Mouse (Mus musculus): ENCODE data around the gene Rspo1. TPM values are rescaled to one million over a fixed set of nuclear protein-coding genes. Genes with fewer than 3 reads are reported as not detected.

Gene Rspo1
- total RNA-seq, 2 experiments from 2014 or later, result 8.2 to 8.3 TPM

DNA sequence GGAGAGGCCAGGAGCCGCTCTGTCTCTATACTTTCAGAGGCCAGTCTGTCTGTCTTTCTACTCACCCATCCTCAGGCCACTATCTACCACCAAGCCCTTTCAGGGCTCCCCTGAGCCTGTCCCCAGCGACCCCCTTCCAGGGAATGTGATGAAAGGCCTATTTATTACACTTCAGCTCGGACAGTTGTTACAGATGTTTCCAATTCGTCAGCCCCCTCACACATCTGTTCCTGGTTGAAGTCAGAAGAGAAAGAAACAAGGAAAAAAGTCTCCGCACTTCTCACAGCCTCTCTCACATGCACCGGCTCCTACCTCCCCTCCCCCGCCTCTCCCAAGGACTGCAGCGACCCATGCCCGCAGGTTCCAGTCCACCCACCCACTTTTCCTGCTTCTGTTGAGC, 13.9 kb upstream of the Rspo1 start:
- no peak for DNase-seq (ENCODE audit: low spot score in 2 of 2)

DNA sequence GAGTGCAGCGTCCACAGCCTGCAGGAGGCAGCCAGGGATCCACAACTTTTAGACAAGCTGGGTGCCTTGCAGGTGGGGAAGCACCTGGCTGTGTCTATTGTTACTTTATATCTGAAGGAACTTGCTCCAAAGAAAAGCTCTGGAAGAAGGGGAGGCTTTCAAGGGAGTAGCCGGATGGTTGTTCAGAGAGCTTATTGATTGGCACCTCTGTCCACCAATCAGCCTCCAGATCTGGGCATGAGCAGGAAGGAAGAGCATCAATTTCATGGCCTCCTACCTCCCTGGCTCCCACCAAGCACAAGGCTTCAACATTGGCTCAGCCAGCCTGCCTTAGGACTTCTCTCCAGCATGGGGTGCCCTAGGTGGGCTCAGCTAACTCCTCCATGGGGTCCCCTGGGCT, 12.9 kb upstream of the Rspo1 start:
- no peak for DNase-seq (ENCODE audit: low spot score in 2 of 2)

DNA sequence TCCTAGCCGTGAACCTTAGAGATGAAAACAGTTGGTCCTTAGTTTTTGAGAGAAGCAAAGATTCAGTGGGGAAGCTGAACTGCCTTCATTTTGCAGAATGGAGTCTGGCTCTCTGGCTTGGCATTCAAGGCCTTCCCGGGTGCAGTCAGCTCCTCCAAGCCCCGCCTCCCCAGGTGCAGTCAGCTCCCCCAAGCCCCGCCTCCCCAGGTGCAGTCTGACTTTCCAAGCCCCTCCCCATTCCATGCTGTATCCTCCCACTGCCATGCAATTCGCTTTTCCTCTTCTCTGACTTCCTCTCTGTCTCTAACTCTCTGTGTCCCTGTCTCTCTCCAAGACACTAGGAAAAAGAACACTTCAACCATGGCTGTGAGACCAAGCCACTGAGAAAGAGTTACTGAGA, 8.0 kb upstream of the Rspo1 start:
- DNase-seq (ENCODE audit: low spot score in 2 of 2), result no peak

DNA sequence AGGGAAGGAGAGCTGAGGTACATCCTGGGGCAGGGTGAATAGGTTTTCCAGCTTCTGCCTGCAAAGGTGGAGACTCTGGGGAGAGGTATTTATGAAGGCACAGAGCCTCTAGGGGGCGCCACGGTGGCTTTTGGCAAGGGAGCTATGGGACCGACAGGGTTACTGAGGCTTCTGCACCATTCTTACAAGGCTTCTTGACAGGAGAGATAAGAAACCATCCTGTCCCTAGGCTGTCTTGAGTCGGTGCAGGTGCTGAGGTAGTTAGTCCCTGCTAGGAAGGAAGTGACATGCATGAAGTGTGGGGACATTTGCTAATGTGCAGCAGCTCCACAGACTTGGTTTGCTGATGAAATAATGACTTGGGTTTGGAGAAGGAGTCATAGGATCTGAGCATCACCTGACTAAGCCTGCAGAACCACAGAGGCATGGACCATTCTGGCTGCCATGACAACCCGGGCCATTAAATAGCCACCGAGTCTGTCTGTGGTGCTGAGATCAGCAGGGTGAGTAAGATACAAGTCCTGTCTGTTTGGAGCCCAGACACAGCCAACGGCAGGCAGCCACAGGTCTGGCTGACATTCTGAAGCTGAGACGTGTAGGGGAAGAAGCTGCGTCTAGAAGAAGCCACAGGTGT, 2.2 kb upstream of the Rspo1 start:
- DNase-seq (ENCODE audit: low spot score in 2 of 2), result no peak

DNA sequence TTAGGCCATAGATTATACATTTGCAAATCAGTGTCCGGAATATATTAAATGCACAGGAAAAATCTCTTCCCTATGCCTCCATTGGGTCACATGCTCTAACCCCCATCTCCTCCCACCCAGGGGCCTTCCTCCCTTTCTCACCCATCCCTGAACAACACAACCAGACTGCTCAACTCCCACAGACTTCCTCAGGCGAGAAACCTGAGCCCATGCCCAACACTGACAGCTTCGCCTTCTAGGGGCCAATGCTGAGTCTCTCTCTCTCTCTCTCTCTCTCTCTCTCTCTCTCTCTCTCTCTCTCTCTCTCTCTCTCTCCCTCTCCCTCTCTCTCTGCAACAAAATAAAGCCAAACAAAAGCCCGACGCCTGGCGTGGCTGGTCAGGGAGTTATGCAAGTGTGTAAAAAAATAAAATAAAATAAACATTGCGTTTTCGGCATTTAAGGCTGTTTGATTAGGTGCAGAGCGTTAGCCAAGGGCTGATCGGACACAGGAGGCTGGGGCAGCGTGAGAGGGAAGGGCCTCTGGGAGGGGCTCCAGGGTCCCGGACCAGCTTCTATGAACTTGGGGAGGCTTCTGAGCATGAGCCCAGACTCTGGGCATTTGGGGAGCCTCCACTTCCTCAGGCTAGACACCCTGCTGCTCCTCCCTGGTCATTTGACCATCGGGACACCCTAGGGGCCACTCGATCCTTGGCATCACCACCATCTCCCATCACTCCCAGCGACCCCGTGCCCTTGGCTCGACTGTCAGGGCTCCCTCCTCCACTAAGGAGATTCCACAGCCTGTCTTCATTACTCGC, 1.2 kb upstream of the Rspo1 start:
- peak in 1 of 2 experiments; percentile 15 for DNase-seq (ENCODE audit: low spot score in 2 of 2)

DNA sequence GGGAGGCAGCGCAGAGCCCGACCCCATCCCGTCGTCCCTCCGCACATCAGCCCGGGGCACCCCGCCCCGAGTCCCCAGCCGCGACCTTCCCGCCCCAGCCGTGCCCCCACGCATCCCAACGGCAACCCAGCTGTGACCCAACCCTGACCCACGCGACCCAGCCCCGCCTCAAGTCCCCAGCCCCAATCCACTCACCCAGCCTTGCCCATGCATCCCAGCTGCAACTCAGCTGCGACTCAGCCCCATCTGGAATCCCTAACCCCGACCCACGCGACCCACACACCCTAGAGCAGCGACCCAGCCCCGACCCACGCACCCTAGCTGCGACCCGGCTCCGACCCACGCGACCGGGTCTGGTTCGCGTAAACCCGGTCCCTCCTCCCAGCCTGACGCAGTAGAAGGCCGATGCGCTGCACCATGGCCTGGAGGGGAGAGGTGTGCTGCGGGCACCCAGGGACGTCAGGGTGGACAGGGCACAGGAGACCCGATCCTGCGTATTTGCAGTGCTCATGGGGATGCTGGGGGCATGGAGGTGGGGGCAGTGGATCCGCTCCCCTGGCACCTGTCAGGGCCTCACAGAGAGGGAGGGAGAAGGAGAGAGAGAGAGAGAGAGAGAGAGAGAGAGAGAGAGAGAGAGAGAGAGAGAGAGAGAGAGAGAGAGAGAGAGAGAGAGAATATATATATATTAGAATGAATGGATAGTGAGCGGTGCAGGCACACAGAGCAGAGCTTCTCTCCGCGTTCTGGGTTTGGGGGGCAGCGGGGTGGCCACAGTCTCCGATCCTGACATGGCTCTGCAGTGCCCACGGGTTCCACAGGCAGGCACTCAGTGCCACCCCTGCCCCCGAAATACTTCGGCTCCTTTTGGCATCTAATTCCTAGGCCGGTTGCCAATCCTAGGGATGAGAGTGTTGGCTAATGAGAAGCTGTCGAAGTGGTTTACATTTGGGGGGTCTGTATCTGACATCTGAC, 795 bp downstream of the Rspo1 start:
- no peak for DNase-seq (ENCODE audit: low spot score in 2 of 2)

DNA sequence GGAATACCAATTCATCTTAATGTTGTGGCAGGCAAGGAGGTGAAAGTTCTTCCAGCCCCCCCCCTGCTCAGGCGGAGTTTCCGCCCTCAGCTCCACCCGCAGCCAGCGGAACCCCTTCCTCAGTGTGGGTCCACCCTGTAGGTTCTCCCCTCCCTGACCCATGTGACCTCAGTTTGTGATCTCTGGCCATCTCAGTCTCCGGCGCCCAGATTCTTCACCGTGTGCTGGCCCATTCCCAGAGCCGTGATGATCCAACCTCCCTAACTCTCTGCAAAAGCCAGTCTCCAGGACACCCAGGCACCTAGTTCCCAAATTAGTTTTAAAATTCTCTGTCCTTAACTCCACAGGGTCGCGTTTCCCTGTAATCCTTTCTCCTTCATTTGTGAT, 1.5 kb downstream of the Rspo1 start:
- DNase-seq (ENCODE audit: low spot score in 2 of 2), result no peak

DNA sequence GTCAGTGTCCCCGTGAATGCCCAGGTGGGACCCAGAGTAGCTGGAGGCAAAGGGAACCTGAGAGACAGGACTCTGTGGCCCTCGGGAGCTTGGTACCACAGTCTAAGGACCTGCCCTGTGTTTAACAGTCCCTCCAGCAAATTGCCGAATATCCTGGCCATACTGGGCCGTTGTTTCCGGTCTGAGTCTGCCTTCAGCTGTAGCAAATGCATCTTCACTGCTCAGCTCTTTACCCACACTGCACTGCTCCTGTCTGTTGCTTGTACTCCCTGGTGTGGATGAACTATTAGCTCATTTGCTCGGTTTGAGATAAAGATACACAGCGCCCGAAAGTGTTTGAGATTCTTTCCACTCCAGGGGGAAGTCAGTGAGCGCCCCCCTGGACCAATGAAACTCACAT, 2.2 kb downstream of the Rspo1 start:
- no peak for DNase-seq (ENCODE audit: low spot score in 2 of 2)

DNA sequence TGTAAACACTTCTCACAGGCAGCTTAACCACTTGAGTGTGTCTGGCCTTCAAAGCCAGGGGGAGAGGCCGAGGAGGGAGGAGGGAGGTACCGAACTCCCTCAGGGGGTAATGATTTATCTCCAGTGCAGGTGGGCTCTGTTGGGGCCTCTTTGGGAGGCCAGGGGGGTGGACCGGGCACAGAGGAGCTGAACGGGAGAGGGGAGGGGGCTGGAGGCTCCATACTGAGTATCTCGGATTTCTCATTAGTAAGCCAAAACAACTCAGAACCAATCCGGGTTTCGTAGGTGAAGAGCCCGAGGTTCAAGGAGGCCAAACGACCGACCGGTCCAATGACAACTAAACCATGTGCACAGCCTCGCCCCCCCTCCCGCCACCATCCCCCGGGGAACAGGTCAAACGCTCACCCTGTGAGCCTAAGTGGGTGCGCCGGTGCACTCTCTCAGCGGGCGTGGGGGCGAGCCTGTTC, 3.6 kb downstream of the Rspo1 start:
- DNase-seq (ENCODE audit: low spot score in 2 of 2), result no peak

DNA sequence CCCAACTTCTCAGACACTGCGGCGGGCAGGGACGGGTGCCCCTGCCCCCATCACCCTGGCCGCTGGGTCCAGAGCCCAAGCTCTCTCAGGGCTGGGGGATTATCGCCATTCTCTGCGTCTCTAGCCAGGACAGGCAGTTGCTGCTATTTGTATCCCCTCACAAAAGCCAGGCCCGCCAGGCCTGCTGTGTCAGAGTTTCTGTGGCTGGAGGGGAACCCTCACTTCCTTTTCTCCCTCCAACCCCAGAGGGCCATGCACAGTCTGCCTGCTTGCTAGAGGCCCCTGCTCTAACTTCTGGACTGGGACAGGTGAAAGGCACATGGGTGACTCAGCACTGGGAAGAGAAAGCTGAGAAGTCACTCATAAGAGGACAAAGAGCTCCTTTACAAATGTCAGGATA, 4.1 kb downstream of the Rspo1 start:
- no peak for DNase-seq (ENCODE audit: low spot score in 2 of 2)

DNA sequence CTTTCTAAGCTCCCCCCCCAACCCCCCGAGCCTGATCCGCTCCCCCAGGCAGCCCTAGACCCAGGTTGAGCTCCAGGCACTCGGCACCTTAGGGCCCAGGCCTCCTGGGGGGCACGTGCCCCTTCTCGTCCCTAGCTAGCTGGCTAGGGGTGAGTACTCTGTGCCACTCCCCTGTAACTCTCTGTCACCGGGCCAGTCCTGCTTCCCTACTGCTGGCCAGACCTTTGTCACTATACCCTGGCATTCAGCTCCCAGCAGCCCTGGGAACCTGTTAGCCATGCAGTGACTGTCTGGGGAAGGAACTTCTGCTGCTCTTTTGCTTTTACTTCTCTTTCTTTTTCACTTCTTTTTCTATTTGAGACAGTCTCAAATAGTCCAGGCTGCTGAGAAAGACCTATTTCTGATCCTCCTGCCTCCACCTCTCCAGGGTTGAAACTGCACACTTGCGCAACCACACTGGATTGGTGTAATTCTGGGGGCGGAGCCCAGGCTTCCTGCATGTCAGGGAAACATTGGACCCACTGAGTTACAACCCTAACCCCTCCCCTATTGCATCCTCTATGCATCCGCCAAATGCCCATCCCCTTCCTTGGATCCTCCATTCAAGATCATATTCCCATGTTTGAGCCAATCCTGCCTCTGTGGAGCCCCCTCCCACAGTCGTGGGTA, 11.4 kb downstream of the Rspo1 start:
- DNase-seq (ENCODE audit: low spot score in 2 of 2), result no peak

DNA sequence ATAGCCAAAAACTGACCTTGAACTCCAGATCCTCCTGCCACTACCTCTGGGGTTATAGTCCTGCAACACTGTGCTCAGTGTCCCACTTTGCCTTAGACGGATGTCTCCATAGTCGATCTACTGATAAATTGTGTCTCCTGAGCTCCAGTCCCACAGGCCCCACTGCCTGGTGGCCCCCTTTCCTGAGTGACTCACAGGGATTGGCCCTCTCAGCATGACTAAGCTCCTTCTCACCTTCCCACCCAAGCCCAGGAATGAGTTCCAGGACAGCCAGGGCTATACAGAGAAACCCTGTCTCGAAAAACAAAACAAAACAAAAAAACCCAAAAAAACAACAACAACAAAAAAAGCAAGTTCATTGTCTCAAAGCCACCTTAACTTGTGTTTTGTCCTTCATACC, 13.3 kb downstream of the Rspo1 start:
- DNase-seq (ENCODE audit: low spot score in 2 of 2), result no peak

DNA sequence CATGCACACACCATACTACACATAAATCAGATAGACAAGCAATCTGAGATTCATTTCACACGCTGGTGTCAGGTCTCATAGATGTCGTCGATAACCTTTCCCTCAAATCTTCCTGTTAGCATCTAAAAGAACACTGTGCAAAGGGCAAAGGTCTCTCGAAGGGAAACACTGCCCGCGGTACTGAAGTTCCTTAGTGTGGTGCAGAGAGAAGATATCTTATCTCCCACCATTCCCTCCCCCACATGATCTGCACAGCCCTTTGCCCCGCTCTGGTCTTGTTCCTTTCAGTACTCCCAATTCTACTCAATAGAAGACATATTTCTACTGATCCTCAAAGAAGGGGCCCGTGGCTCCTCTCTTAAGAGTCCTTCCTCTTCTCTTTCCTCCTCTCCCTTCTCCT, 16.7 kb downstream of the Rspo1 start:
- no peak for DNase-seq (ENCODE audit: low spot score in 2 of 2)

DNA sequence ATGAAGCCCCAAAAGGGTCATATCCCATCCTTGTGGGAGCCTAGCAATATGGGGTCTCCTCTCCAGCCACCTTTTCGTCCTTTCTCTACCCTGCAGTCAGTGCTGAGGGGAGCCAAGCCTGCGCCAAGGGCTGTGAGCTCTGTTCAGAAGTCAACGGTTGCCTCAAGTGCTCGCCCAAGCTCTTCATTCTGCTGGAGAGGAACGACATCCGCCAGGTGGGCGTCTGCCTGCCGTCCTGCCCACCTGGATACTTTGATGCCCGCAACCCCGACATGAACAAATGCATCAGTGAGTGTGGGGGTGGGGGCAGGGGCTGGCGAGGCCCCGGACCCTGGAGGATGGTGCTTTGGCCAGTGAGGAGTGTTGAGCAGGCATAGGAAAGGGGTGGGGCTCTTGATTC, 18.7 kb downstream of the Rspo1 start:
- DNase-seq (ENCODE audit: low spot score in 2 of 2), result no peak

DNA sequence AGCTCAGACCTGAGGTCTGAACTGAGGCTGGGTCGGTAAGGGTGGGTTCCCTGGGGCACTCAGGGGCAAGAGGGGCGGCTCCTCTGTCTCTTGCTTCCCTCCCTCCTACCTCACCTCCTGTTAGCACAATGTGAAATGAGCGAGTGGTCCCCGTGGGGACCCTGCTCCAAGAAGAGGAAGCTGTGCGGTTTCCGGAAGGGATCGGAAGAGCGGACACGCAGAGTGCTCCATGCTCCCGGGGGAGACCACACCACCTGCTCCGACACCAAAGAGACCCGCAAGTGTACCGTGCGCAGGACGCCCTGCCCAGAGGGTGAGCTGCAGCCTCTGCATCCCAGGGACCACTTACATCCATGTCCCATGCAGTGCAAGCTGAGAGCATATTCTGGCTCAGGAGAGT, 21.2 kb downstream of the Rspo1 start:
- no peak for DNase-seq (ENCODE audit: low spot score in 2 of 2)

DNA sequence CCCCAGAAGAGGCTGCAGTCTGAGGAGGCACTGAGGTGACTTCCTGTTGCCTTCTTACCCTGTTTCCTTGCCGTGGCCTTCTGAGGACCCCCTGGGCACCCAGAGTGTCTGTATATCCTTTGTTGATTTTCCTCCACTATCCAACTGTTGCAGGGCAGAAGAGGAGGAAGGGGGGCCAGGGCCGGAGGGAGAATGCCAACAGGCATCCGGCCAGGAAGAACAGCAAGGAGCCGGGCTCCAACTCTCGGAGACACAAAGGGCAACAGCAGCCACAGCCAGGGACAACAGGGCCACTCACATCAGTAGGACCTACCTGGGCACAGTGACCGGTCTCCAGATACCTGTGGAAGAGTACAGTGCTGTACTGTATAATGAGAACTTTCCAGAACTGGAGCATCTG, 22.0 kb downstream of the Rspo1 start:
- DNase-seq (ENCODE audit: low spot score in 2 of 2), result no peak

DNA sequence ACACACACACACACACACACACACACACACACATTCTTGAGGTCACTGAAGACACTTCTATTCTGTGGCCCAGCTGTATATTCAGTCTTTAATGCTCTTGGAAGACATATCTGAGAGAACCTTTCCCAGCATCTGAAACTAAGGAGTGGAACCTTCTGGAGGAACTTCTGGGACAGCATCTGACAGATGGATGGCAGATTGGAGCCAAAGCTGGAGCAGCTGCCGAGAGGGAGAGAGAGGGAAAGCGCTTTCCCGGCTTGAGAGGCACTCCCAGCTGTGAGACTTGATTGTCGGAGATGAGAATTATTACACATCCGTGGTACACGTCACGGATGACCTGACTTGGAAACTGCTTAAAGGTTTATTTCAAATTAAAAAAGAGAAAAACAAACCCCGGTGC, 22.5 kb downstream of the Rspo1 start:
- DNase-seq (ENCODE audit: low spot score in 2 of 2), result no peak

DNA sequence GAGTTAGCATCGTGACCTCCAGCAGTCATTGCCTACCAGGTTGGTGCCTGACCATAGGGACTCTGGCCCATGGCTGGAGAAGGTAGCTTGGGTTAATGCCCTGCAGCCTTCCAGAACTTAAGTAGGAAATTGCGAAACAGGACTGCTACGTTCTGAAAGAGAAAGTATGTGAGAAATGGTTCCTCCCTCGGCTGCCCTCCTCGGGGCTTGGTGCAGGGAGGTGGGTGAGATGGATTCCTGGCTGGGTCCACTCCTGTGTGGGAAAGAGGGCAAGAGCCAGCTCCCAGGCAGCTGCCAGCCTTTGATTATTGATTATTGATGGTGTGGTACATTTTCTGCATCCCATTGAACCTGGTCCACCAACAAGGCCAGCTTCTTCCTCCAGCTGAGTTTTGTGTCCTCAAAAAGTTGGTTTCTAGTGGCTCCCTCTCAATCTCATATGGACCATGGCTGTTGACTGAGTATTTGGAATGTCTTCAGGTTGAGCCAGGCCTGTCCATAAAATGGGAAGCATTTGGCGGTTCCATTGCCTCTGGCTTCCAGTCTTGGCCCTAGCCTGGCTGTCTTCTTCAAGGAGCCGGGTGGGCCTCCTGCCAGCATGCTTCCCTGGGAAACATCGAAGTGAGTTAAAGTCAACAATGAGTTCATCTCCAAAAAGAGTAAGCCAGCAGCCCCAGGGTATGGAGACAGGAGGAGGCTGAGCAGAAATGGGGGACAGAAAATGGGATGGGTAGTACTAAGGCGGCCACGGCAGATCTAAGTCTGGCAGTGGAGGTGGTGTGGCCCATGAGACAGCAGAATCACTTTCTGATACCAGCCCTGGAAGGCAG, 29.8 kb downstream of the Rspo1 start, which contains the start of gene Gnl2:
Gnl2 (plus strand) TSS at position 780 of the 830 bp plus-strand sequence.
- DNase-seq (ENCODE audit: low spot score in 2 of 2), result no peak

DNA sequence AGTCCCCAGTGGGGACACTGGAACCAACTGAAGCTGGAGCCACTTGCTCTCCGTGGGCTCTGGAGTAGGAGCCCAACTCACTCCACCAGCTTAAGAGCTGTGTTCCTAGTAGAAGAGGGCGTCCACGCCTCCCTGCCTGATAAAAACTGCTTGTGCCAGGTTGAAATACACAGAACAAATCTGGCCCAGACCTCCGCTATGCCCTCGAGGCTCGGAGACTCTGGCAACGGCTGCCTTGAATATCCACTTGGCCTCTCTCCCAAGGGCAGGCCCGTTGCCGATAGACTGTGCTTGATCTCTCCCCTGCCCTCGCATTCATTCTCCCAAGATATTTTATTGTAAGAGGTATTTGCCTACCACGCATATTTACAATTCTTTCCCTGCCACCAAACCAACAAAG, 31.2 kb downstream of the Rspo1 start:
- DNase-seq (ENCODE audit: low spot score in 2 of 2), result no peak

Data from layer of hippocampus, adult 18-20 months (tissue).